Mouse (Mus musculus) ovary, postnatal 14 days (tissue): ENCODE measurements around the gene Tssc4.
A peak's percentile ranks its signal among the peaks of the same experiment; 100 is the strongest.

Experiments used
- DNase-seq: peaks from one replicate; pipeline ENCODE4 v3.0.0; 2022; ENCODE audit warnings: low spot score

The Tssc4 gene

GRCm38 (mm10) chr7:143069751-143070400 is 827 bp downstream of the Tssc4 start:
- no peak for DNase-seq

DNA sequence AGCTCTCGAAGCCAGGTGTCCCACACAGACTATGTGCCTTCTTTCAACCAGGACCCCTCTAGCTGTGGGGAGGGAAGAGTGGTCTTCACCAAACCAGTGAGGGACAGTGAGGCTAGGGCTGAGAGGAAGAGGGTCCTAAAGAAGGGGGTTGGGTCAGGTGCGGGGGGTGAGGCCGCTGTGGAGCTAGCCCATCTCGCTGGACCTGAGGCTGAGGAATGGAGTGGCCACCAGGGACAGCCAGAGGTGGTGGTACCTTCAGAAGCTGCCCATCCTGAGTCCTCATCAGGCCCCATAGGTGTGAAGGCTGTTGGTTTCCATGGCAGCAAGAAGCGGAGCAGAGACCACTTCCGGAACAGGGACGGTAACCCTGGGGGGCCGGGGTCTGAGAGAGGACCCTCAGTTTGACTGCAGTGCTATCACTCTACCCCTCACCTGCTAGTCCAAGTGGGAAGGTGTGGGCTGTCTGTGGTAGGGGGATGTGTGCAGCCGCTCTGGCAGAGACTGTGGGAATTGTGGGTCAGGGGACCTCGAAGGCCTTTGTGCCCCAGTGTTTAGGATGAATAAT is 1.5 kb downstream of the Tssc4 start:
- no peak for DNase-seq

DNA sequence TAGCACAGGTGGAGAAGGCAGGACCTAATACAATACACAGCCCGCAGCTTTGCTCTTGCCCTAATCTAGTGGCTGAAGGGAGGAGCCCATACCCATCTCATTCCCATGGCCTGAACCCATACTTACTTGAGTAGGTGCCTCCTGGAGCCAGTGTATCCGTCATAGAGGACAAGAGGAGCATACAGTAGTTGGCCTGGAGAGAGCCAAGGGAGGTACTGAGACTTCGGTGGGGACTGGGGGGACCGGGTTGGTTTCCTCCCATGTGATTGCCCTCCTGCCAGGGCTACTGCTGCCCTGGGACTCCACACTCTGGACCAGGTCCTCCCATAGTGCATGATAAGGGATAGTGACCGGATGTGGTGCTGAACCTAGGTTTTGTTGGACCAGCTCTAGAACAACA is 3.6 kb downstream of the Tssc4 start:
- no peak for DNase-seq

- no peak for DNase-seq
Measured at GRCm38 (mm10) chr7:143073086-143073485, 4.0 kb downstream of the Tssc4 start.

- no peak for DNase-seq
Measured at GRCm38 (mm10) chr7:143075394-143075793, 6.3 kb downstream of the Tssc4 start.

GRCm38 (mm10) chr7:143077351-143077750 is 8.3 kb downstream of the Tssc4 start:
- DNase-seq = no peak

DNA sequence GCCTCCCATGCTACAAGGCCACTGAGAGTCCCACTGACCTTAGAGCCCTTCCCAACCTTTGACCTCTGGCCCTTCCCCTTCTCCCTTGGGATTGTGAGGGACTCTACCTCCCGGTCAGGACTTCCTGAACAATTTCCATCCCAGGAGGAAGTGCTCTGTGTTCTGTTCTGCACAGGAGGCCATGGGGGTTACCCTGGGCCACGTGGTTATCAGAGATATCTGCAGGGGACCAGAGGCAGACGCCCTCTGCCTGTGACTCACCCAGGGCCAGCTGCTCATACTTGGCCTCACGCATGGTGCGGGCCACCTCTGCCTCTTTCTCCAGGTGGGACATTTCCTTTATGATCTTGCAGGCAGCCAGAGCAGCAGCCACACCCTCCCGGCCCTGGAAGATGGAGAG is 13.0 kb downstream of the Tssc4 start:
- no peak for DNase-seq

- no peak for DNase-seq
Measured at GRCm38 (mm10) chr7:143083708-143084107, 14.7 kb downstream of the Tssc4 start.

DNA sequence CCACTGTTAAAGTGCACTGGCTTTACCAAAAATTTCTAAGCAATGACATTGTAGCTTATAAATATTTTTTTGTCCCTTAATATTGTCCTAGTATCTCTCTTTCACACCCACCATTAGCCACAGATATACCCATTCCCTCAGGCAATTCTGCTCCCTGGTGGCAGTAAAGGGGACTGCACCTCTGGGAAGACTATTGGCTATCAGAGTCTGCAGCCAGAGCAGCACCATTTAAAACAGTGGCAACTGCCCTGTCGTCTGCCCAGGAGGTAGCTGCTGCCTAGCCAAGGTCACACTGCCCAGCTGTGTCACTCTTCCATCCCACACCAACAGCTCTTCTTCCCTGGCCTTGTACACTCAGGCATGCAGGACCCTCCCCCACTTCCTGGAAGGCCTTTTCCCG is 17.3 kb downstream of the Tssc4 start:
- peak; percentile 67 for DNase-seq

GRCm38 (mm10) chr7:143087070-143087579 is 18.1 kb downstream of the Tssc4 start:
- DNase-seq = peak; percentile 56

DNA sequence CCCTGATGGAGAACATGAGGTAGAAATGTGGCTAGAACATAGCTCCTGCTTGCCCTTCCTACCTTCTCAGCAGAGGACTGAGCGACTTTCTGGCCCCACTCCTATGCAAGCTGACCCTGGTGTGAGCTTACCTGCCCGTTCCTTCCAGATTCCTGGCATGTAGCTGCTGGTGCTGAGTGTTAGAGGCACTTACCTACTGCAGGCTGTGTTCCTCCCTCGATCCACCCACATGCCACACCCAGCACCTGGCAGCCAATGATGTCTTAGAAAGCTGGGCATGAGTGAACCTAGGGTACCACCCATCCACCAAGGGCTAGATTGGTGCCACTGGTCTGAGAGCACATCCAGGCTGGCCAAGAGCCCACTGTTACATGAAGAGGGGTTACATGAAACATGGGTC is 24.8 kb downstream of the Tssc4 start:
- DNase-seq = no peak

DNA sequence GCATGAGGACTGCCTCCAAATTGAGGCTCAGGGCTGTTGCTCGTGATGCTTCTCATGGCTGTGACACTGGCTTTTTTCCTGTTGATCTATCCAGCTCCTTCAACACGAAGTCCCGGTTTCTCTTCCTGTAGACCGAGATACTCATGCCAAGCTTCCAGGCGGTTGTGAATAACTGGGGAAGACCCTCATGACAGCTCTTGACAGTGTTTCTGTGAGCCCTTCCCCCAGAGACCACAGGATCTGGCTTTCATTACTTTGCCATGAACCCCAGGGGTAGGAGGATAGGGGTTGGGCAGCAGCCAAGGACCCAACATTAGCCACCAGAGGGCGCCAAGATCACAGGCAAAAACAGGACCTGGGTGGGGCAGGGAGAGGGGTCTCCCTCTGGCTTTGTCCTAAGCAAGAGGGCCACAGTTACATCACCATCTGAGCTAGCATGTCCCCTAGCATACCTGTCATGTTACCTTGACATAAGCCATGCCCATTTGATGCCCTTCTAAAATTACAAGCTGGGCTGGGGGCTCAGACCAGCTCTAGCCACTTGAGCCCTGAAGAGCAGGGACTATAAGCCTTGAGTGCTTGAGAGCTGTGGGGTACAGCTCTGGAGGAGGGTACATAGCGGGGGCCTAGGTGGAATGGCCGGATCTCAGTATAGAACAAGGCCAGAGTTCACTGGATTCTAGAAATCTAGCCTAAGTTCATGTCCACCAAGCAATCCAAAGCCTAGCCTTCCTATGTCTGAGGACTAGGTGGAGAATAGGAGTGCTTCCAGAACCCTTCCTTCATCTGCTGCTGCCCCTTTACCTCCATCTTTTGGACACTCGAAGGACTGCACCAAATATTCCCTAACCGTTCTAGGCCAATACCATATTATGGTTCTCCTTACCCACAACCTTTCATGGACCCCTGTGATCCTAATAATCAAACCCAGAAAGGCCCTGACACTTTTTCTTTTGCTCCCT is 25.8 kb downstream of the Tssc4 start, which contains the start of gene Trpm5:
Gene Trpm5, minus strand, starts transcription at position 51 of the 962 bp plus-strand sequence.
- peak; percentile 74 for DNase-seq

DNA sequence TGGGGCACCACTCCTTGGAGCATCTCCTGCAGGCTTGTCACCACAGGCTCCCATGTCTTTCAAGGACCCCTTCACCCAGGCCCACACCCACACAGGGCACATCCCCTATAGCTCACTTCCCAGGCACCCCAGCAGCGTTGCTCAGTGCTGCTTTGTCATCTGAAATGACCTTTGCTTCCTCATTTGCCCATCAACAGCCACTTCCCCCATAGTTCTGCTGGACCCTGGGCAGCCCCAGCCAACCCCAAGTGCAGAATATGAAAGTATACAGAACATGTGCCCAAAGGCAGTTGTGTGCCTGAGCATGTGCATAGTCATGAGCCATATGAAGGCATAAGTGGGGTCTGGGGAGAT is 26.5 kb downstream of the Tssc4 start:
- DNase-seq = no peak

GRCm38 (mm10) chr7:143100759-143101158 is 31.7 kb downstream of the Tssc4 start:
- DNase-seq = no peak

DNA sequence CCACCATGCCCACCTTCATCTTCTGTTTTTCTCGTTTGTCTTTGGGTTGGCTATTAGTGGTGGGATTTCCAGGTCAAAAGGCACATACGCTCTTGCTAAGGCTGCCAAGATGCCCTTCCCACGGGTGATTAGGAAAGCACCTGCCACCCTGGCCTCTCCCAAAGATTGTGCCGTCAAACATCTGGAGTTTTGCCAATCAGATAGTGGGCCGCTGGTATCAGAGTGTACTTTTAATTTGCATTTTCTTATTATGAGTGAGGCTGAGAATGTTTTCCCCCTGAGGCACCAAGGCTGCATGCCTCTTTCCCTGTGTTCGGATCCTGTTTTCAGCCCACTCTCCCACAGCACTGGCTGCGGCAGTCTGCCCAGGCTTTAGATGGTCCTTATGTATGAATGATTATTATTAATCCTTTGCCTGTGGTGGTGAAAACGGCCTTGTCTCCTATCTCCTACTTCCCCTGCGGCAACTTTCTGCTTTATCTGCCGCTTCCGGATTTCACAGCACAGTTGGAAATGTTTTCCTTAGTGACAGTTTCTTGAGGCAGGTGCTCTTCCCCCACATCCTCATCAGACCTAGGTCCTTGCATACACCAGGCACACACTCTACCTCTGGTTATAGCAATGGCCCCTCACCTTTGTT is 36.3 kb downstream of the Tssc4 start:
- no peak for DNase-seq

DNA sequence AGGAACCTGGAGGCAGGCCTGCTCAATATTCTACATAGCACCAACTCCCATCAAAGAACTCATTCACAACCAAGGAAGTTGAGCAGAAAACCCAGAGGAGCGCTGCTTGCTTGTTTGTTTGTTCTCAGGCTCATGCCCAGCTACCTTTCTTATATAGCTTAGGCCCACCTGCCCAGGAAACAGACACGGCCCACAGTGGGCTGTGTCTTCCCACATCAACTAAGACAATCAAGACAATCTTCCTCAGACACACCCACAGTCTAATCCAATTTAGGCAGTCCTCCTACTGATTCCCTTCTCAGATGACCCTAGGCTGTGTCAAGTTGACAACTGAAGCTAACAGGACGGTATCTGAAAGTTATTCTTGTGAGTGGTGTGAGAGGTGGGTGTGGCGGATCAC is 37.0 kb downstream of the Tssc4 start, which contains the start of gene Kcnq1:
Gene Kcnq1, plus strand, starts transcription at position 301 of the 400 bp plus-strand sequence.
- no peak for DNase-seq

DNA sequence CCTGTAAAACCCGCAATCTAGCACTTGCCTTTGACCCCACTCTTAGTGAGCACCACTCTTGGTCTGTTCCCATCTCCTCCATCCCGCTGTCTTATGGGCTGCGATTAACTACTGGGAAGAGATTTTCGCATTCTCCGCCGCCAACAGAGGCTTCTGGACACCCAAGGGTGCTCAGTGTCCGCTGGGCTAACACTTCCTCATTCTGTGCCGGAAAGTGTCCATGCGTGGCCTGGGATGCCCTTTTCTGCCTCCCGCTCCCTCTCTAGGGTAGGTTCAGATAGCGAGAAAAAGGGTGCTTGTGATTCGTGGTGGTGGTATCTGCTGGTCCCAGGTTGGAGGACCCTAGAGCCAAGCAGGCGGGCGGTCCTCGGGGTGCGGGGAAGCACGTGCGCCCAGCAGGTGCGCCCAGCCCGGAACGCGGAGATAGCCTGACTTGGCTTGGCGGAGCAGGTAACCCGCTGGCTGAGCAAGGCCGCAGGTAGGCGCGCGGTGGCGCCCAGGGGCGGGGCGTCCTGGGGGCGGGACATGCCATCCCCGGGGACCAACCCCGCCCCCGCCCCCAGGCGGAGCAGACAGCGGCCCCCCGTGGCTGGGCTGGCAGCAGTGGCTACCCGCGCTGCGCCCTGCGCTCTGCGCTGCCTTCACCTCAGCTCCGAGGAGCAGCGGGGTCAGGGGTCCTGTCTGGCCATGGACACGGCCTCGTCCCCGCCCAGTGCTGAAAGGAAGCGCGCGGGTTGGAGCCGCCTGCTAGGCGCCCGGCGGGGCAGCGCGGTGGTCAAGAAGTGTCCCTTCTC is 37.8 kb downstream of the Tssc4 start:
- peak; percentile 56 for DNase-seq

GRCm38 (mm10) chr7:143108200-143108599 is 39.2 kb downstream of the Tssc4 start:
- no peak for DNase-seq

GRCm38 (mm10) chr7:143108996-143109660 is 40.1 kb downstream of the Tssc4 start:
- DNase-seq = no peak

DNA sequence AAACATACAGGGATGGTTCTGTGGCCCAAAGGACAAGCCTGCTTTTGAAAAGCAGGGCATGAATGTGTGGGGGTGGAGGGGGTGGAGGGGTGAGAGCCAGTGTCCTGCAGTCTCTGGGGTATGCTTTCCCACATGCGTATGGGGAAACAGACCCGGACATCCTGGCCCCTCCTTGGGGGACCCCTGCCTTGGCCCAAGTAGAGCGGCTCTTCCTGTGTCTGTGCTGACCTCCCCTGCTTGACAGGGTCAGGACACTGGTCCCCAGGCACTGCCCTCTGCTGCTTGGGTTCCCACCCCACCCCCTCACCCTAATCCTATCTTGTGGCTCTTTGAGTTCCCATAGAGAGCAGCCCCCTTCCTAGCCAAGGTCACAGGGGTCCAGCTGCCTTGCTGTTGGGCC is 40.6 kb downstream of the Tssc4 start:
- no peak for DNase-seq

DNA sequence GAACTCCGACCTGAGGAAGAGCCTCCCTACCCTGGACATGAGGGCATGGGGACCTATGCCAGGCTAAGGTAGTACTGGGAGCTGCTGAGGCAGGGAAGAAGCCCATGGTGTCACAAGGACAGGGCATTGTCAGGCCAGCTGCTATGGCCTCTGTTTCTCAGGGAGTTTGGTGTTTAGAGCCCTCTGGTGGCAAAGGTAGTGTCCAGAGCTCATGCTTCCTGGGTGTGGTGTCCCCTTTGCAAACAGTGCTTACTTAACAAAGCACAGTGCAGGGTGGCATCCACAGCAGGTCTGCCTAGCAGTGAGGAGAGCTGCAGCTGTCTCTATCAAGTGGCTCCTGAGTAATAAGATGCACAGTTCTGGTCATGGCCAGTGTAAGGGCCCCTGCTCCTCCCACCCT is 41.8 kb downstream of the Tssc4 start:
- DNase-seq = no peak
